Mouse (Mus musculus) brain, adult 2 months (tissue): ENCODE data around the gene Gmppa.

Source experiments
- DNase-seq: peaks from one replicate; pipeline ENCODE4 v3.0.0; 2011; ENCODE audit warnings: low read depth, low spot score

The Gmppa gene

DNA sequence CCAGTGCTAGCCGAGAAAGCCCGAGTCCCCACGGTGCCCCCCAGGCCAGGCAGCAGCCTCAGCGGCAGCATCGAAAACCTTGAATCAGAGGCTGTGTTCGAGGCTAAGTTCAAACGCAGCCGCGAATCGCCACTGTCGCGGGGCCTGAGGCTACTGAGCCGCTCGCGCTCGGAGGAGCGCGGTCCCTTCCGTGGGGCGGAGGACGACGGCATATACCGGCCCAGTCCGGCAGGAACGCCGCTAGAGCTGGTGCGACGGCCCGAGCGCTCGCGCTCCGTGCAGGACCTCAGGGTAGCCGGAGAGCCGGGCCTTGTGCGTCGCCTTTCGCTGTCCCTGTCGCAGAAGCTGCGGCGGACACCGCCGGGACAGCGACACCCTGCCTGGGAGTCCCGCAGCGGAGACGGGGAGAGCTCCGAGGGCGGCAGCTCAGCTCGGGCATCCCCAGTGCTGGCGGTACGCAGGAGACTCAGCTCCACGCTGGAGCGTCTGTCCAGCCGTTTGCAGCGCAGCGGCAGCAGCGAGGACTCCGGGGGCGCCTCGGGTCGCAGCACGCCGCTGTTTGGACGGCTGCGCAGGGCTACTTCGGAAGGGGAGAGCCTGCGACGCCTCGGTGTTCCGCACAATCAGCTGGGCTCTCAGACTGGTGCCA is 12.8 kb upstream of the Gmppa start:
- no peak for DNase-seq

DNA sequence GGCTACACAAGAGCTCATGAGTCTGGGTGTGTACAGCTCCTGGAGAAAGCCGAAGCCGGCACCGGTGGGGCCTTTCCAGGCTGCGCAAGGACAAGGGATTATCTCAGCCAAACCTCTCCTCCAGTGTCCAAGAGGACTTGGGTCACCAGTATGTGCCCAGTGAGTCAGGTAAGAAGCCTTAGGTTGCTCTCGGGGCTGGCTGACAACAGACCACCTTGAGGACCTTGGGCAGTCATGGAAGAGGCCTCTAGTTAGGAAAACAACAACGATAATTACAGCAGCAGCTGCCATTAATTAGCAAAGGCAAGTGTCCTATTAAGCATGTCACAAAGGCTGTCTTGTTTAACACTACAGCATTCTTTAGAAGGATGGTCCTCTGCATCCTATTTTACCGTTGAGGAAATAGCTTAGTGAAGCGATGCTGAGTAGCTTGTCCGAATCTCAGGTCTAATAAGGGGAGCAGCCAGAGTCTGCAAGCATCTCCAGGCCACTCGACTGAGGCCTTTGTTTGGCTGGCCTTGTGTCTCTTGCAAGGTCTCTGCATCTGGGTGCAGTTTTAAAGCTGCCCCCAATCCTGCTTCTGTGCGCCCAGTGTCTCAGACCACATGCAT is 11.8 kb upstream of the Gmppa start:
- no peak for DNase-seq

DNA sequence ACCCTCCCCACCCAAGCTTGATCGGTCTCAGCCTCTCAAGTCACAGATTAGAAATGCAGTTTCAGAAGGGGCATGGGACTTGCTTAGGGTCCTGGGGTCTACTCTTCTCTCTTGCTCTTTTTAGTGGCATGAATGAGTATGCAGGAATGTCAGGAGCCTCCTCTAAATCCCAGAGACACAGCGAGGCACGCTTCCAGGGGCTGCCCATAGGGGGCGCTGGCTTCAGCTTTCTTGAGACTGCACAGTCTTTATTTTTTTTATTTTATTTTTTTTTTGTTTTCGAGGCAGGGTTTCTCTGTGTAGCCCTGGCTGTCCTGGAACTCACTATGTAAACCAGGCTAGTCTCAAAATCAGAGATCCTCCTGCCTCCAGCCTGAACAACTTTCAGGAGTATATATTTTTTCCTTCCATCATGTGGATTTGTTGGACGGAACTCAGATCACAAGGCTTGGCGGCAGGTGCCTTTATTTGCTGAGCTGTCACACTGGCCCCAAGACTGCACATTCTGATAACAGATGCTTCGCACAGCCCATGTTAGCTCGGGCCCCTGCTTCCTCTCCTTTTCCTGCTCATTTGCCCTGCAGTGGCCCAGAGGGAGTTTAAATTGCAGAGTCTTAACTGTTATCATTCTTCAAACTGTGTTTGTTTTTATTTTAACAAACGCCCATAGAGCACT is 9.8 kb upstream of the Gmppa start:
- DNase-seq = peak; percentile 85

DNA sequence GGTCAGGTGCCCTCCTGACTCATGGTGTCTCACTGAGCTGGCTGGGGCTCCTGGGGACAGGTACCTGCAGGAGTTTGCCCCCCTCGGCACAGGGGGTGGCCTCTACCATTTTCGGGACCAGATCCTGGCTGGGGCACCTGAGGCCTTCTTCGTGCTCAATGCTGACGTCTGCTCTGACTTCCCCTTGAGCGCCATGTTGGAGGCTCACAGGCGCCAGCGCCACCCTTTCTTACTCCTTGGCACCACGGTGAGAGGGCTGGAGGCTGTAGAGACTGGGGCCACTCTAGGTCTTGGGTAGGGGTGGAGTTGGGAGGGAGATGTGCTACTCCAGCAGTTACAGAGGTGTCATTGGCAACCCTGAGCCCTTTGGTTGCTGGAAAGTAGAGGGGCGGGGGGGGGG is 3.1 kb downstream of the Gmppa start:
- no peak for DNase-seq

DNA sequence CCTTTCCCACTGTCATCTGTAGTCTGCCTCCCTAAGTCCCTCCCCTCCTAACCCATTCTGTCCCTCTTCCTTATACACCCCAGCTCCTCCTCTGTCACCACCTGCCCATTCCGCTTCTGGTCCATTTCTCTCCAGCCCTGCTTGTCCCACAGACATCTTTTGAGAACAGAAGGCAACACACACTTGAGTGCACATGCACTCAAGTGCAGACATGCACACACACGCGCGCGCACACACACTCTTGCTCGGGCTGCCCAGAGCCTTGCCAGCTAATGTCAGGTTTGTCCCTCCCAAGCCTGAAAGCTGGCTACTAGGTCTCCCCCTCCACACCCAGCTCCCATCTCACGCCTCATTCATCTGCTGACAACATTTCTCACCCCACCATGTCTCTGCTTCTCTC is 4.9 kb downstream of the Gmppa start:
- DNase-seq = peak; percentile 73

DNA sequence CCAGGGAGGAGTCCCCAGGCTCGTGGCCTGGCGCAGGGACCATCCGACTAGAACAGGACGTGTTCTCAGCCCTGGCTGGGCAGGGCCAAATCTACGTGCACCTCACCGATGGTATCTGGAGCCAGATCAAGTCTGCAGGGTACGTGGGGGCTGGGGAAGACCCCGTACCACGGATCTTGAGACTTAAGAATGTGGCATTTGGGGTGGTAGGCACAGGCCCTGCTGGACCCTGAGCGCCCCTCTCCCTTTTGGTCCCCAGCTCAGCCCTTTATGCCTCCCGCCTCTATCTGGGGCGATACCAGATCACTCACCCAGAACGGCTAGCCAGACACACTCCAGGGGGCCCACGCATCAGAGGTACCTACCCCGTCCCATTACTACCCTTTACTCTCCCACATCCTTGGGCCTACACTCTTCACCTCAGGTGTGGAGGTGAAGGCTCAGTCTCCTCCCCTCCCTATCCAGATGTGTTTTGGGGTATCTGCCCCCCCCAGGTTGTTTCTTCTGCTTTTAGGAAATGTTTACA is 5.8 kb downstream of the Gmppa start:
- DNase-seq = no peak

DNA sequence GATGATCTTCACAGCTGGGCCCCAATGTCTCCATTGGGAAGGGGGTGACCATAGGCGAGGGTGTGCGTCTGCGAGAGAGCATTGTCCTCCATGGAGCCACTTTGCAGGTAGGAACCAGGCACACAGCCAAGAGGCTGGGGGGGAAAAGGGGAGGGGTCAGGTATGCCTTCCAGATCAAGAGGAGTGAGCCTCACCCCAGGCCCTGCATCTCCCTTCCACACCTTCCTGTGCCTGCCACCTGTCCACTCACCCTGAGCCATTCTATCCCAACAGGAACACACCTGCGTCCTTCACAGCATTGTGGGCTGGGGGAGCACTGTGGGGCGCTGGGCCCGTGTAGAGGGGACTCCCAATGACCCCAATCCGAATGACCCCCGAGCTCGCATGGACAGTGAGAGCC is 6.4 kb downstream of the Gmppa start:
- no peak for DNase-seq

DNA sequence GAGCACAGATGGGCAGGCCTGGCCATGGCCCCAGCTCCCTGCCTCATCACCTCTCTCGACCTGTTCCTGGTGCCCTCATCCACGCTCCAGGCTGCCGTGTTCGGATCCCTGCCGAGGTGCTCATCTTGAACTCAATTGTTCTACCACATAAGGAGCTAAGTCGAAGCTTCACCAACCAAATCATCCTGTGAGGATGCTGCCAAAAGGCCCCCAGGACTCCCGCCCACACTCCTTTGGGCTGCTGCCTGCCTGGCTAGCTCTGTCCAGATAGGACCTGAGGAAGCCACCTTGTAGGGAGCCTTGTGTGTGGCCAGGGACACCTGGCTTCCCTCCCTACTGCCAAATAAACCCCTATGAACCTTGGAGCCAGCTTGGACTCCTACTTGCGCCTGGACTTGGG is 7.1 kb downstream of the Gmppa start:
- DNase-seq = peak; percentile 95

DNA sequence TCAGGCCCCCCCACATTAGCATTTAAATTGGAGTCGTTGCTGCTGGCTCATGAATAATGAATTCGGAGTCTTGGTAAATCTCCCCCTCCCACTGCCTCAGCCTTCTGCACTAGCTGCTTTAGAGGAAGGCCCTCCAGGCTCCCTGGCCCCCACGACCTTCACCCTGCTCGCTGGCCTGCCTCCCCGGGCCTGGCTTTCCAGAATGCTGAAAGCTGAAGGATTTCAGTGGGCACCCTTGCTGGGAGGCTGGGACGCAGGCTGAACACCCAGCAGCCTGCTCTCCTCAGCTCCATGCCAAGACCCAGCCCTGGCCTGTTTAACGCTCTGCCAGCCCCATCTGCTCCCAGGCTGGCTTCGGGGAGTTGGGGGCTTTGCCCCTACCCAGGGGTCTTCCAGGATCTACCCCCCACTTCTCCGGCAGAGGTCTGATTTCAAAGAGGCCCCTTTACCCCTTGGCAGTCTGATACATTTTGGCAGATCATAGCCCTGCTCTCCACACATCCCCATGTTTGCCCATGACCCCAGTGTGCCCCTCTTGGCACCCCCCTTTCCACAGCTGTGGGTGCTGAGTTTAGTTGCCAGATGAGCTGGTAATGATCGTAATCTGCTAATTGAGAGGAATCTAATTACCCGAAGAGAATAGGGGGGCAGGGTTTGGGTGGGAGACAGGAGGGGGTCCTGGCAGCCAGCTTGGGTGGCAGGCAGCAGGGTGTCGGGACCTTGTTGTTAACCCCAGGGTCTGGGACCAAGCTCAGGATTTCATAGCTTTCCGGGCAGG is 7.7 kb downstream of the Gmppa start:
- peak; percentile 75 for DNase-seq

DNA sequence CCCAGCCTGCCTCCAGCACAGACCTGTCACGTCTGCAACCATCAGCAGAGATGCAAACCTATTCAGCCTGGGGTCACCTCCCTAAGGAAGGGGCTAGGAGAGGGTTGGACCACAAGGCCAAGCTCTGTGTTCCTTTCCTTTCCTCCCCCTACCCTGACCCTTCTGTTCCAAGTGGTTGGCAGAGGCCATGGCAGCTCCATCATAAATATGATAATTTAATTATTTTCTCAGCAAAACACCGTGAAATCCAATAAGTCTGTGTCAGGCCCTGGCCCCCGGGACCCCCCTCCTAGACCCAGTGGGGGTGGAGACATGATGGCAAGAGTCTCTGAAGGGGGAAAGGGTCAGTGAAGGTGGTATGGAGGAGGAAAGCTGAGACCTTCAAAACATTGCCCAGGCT is 8.5 kb downstream of the Gmppa start:
- no peak for DNase-seq

DNA sequence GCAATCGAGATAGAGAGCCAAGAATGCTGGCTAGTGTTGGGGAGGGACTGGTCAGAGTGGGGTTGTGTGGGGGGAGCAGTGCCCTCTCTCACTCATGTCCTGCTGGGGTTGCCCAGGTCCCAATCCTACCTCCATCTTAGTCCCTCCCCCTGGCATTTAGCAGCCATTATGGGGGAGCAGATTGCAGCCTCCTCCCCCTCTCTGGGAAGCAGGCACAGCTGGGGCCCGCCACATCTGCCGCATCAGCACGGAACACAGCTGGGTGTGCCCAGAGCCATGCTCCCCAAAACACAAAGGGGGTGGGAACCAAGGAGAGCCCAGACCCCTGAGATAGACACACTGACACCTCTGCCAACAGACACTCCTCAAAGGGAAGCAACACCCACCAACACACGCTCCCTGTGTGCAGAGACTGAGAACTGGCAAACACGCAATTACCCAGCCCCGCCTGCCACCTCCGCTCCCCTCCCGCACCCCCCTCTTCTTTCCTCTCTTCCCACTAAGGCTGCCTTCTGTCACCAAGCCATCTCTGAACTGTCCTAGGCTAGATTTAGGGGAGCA is 9.5 kb downstream of the Gmppa start:
- DNase-seq = peak; percentile 86

DNA sequence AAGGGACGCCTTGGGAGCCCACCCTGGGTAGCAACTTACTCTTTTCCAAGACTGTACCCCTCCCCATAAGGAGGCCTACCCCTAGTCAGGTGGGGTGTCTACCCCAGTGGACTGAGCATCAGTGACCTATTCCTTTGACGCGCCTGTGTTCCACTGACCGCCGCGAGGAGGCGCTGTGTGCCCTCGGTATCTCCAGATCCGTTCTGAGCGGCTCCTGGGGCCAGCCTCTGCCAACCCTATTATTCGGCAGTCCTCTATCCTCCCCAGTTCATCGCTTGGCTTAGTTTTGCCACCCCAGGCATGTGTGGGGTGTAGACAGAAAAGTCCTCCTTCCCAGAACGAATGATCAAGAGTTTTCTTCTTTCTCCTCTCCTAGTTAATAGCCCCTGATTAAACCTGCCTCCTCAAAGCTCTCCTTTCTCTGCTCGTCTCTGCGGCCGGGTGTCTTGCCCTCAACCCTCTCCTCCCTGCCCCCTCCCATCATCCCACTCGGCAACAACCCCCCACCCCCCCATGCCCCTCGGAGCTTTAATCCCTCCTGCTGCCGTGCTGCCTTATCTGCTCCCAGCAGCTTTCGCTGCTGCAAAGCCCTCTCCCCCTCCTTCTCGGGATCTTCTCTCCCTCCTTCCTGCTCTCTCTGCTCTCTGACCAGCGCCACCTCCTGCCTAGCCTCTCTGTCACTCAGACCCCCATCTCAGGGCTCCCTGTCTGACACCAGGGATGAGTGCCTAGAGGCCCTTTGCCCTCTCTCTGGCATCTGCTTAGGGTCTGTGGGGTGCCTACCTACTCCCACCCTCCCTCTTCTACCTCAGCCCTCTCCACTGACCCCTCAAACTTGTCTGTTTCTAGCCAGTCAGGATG is 10.3 kb downstream of the Gmppa start:
- peak; percentile 90 for DNase-seq

DNA sequence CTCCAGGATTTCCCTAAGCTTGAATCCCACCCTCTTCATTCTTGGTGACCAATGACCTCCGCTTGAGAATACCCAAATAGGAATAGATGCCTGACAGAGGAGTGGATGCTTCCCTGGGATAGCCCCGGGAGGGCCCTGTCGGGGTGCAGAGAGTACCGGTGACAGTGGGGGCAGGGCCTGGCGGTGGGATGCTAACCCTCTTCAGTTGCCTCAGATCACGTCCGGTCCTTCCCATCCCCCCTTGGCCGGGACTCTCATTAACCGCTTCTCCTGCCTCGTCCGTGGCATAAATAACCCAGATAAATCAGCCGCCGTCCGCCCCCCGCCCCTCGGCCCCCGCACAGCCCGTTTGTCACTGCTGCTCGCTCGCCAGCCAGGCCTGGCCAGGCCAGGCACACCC is 10.9 kb downstream of the Gmppa start:
- no peak for DNase-seq

DNA sequence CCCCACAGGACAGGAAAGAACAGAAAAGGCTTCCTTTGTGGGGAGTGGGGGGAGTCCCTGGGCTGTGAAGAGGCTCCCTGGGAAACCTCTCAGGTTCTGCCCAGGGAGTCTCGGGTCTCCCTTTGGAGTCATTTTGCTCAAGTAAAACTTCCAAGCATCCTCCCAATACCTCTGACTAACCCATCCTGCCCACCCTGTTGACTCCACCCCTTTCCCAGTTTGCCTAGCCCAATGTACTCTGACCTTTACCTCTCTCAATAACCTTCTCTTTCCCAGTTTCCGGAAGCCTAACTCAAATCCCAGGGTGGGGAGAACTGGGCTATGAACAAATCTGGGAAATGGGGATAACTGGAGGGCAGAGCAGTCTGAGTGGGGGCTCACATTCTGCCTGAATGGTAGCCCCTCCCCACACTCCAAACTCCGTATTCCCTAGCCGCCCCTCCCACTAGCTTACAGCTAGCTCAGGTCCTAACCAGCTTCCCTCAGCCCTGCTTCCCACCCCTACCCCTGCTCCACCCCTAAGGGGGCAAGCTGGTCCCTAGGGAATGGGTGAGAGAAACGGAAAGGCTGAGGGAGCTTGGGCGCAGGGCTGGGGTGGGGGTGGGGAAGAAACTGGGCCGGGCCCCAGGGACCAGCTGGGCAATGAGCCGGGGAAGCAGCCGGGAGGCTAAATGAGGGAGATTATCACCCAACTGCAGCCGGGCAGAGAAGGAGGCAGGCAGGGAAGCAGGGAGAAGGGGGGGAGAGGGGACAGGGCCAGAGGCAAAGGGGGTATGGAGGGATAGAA is 11.7 kb downstream of the Gmppa start:
- DNase-seq = peak; percentile 45

DNA sequence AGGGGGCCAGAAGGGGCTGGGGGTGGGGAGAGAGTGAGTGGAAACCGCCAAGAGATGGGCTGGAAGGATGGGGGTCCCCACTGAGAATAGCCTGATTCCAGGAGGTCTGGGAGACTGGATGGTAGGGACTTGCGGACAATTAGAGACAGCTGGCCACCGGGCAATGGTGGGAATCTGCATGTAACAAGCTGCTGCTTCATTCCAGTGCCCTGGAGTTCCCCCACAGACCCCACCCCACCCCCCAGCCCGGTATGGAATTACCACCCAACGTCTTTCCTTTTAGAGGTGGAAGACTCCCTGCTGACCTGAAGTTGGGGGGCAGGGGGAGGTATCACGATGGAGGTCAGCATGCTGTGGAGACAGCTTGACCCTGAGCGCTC is 12.3 kb downstream of the Gmppa start:
- DNase-seq = no peak

DNA sequence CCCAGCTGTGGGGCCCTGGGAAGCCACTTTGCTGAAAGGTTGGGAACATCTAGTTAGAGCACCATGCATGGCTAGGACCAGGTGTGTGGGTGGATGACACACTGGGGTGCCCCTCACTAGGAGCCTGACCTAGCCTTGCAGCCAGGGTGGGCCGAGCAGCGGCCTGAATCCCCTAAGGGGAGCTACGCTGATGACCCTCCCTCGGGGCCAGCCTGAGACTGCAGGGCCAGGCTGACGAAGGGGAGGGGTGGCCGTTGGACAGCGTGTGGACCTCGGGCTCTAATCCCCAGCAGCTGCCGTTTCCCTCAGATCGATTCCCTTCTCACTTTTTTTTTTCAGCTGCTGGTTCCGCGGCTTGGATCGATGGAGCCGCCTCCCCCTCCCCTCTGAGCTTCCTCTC is 13.2 kb downstream of the Gmppa start:
- no peak for DNase-seq

DNA sequence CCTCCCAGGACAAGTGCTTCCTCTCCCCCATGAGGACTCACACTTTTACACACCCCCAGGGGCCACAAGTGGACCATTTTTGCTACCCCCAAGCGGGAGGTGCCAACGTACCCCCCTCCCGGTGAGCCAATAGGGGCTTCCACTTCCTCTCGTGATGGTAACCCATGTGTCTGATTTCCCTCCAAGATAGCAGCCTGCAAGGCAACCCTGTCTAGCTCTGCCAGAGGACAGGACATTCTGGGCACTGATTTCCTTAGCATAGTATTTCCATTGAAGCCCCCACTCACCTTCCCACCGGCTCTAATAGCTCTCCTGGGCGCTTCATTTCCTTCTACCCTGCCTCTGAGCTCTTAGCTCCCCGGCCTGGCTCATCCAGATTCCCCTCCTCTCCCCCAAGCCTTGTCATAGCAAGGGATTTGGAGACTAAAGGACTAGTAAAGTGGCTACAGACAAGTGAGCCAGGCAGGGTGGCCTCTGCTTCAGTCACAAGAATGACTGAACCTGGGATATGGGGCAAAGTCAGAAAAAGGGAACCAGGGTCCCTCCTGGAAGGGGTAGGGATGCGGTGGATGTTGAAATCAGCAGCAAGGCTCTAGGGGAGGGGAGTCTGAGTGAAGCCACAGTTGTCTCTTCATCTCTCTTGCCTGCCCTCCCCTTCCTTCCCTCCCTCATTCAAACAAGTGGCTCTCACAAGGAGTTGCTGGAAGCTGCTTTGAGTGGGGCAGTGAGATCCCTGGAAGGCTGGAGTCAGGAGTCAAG is 13.8 kb downstream of the Gmppa start:
- DNase-seq = no peak

DNA sequence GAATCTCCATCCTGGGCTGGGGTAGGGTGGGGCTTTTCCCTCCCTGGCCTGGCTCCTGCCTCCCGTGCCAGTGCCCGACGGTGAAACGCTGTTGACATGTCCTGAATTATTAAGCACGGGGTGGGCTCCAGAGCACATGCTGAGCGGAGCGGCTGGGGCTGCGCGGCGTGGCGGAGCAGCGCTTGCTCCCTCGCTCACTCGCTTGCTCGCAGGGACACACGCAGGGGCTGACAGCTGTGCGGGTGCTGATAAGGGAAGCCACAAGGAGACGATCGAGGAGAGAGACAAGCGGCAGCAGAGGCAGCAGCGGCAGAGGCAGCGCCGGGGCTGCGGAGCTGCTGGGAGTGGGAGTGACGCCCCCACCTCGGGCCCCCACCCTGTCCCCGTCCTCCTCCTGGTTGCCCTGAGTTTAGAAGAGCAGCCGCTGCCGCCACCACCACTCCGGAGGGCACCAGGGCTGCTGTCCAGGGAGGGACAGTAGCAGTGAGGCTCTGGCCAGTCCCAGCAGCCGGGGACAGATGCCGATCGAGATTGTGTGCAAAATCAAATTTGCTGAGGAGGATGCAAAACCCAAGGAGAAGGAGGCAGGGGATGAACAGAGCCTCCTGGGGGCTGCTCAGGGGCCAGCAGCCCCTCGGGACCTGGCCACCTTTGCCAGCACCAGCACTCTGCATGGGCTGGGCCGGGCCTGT is 14.7 kb downstream of the Gmppa start, which contains the start of gene Asic4:
Gene Asic4 (plus strand): TSS at position 123 of the 692 bp plus-strand sequence.
- peak; percentile 49 for DNase-seq

DNA sequence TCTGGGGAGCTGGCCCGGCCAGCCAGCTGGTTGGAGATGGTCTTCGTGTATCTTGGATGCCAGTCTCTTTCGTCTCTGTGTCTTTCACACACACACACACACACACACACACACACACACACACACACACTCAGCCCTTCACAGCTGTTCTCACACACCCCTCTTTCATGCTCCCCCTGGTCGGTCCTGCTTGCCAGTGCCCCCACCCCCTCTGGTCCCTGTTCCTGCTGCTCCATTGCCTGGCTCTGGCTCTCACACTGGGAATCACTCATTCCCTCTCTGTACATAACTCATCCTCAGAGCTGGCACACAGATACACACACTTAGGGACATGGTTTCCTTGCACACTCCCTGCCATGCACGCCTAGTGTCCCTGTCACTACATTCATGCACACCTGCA is 16.2 kb downstream of the Gmppa start:
- peak; percentile 36 for DNase-seq
